Mouse (Mus musculus) myocyte (in vitro differentiated cells): ENCODE measurements around the gene Oxnad1. TPM values are rescaled to one million over a fixed set of nuclear protein-coding genes. Genes with fewer than 3 reads are reported as not detected.

Experiments
- H3K27me3 ChIP-seq: one replicate; pipeline ENCODE4 v1.6.1; 2011; ENCODE audit not compliant: control insufficient read depth, insufficient read depth, insufficient read length
- H3K36me3 ChIP-seq: one replicate; pipeline ENCODE4 v1.6.1; 2011; ENCODE audit not compliant: control insufficient read depth, insufficient read depth
- H3K4me2 ChIP-seq: one replicate; pipeline ENCODE4 v1.6.1; 2011; ENCODE audit warnings: low read depth, control low read depth
- H3K4me3 ChIP-seq: one replicate; pipeline ENCODE4 v1.5.1; 2011; ENCODE audit warnings: mild to moderate bottlenecking, control low read depth, moderate library complexity
- H3K79me2 ChIP-seq: one replicate; pipeline ENCODE4 v1.6.1; 2011; ENCODE audit not compliant: control insufficient read depth, insufficient read depth
- H3ac ChIP-seq: one replicate; pipeline ENCODE4 v1.6.1; 2011; ENCODE audit not compliant: control insufficient read depth, insufficient read length
- CEBPB ChIP-seq: IDR thresholded peaks from 2 replicates; pipeline ENCODE4 v1.6.1; 2011; ENCODE audit warnings: mild to moderate bottlenecking, moderate library complexity; ENCODE audit not compliant: poor library complexity, insufficient read depth, severe bottlenecking
- E2F4 ChIP-seq: IDR thresholded peaks from one replicate; pipeline ENCODE4 v1.6.1; 2011; ENCODE audit warnings: mild to moderate bottlenecking, control low read depth, moderate library complexity; ENCODE audit not compliant: insufficient read depth
- MAX ChIP-seq: IDR thresholded peaks from one replicate; pipeline ENCODE4 v1.6.1; 2011; ENCODE audit warnings: low read depth, mild to moderate bottlenecking, control low read depth
- MYOD1 ChIP-seq, 3 experiments: IDR thresholded peaks; one replicate each; pipeline ENCODE4 v1.6.1; 2011; ENCODE audit warnings: control low read depth in 2 of 3, low read depth in 2 of 3, mild to moderate bottlenecking in 2 of 3, moderate library complexity in 1 of 3; ENCODE audit not compliant: insufficient read length in 2 of 3, control insufficient read depth in 1 of 3
- MYOG ChIP-seq, 3 experiments: IDR thresholded peaks; one replicate each; pipeline ENCODE4 v1.6.1; 2011; ENCODE audit warnings: control low read depth in 2 of 3, low read depth in 2 of 3, mild to moderate bottlenecking in 2 of 3; ENCODE audit not compliant: insufficient read length in 2 of 3, control insufficient read depth in 1 of 3, insufficient read depth in 1 of 3
- POLR2A ChIP-seq: IDR thresholded peaks from one replicate; pipeline ENCODE4 v1.6.1; 2011; ENCODE audit warnings: low read depth, mild to moderate bottlenecking, control low read depth, moderate library complexity; ENCODE audit not compliant: insufficient read length
- POLR2AphosphoS2 ChIP-seq: IDR thresholded peaks from one replicate; pipeline ENCODE4 v1.6.1; 2011; ENCODE audit warnings: low read depth, control low read depth; ENCODE audit not compliant: insufficient read length
- REST ChIP-seq: IDR thresholded peaks from one replicate; pipeline ENCODE4 v1.6.1; 2011; ENCODE audit warnings: mild to moderate bottlenecking, control low read depth, moderate library complexity; ENCODE audit not compliant: insufficient read depth, insufficient read length
- SRF ChIP-seq: IDR thresholded peaks from one replicate; pipeline ENCODE4 v1.6.1; 2011; ENCODE audit warnings: low read depth; ENCODE audit not compliant: control insufficient read depth, insufficient read length
- TCF12 ChIP-seq: IDR thresholded peaks from one replicate; pipeline ENCODE4 v1.6.1; 2011; ENCODE audit warnings: mild to moderate bottlenecking, control low read depth; ENCODE audit not compliant: poor library complexity, insufficient read depth, severe bottlenecking
- TCF3 ChIP-seq: IDR thresholded peaks from one replicate; pipeline ENCODE4 v1.6.1; 2011; ENCODE audit warnings: low read depth, control low read depth; ENCODE audit not compliant: insufficient read length
- USF1 ChIP-seq: IDR thresholded peaks from one replicate; pipeline ENCODE4 v1.6.1; 2011; ENCODE audit warnings: low read depth, mild to moderate bottlenecking, control low read depth, moderate library complexity
- polyA plus RNA-seq: library from polyadenylated mRNA; unstranded; fragments of >200 nt; fragmentation: generic; extraction: Trizol; gene quantifications from one replicate; pipeline ENCODE4 v1.2.1, GENCODE M21; 2012; ENCODE audit warnings: missing spikeins

Oxnad1 gene
- polyA plus RNA-seq, 1 experiment, result 24.8 TPM

- Histone ChIP-seq H3K4me2 (peak overlapping the region; percentile 48), H3K79me2 (no peaks in the 10 kb centered on the region), H3K27me3 (no peaks in the 10 kb centered on the region), H3K4me3 (no peak overlapping the region), H3K36me3 (no peaks in the 10 kb centered on the region), H3ac (no peak overlapping the region)
- TF ChIP-seq E2F4, result no peak
These were observed 35.0 kb upstream of the Oxnad1 start for GRCm38 (mm10) chr14:32050171-32050570.

- H3K27me3 ChIP-seq, result no peaks in the 10 kb centered on the region
- H3K79me2 ChIP-seq, result no peaks in the 10 kb centered on the region
- no peak for TF ChIP-seq POLR2A
- no peak for TF ChIP-seq TCF3
- no peak for TF ChIP-seq USF1
- TF ChIP-seq CEBPB, result no peak
- no peak for TF ChIP-seq E2F4
- no peak for TF ChIP-seq MYOG (IDR thresholded peaks at IDR 0.05; ENCODE audit: control insufficient read depth in 1 of 3, insufficient read depth in 1 of 3, insufficient read length in 2 of 3, low read depth in 2 of 3)
- no peak for TF ChIP-seq POLR2AphosphoS2
- TF ChIP-seq MYOD1 (IDR thresholded peaks at IDR 0.05; ENCODE audit: control insufficient read depth in 1 of 3, insufficient read length in 2 of 3, low read depth in 2 of 3), result no peak
- TF ChIP-seq TCF12, result no peak
- no peak for TF ChIP-seq SRF
- no peak overlapping the region for H3K4me2 ChIP-seq
- H3K4me3 ChIP-seq, result no peak overlapping the region
- H3K36me3 ChIP-seq, result no peaks in the 10 kb centered on the region
- H3ac ChIP-seq, result no peak overlapping the region
These were observed 31.3 kb upstream of the Oxnad1 start for GRCm38 (mm10) chr14:32053895-32054294.

- Histone ChIP-seq H3K4me2 (no peak overlapping the region), H3K36me3 (no peaks in the 10 kb centered on the region), H3K79me2 (no peaks in the 10 kb centered on the region), H3K4me3 (no peak overlapping the region), H3ac (no peak overlapping the region), H3K27me3 (no peaks in the 10 kb centered on the region)
- TF ChIP-seq TCF12 (no peak), POLR2A (no peak), SRF (no peak), CEBPB (no peak), POLR2AphosphoS2 (no peak), MAX (no peak), USF1 (no peak), REST (no peak), MYOD1 (IDR thresholded peaks at IDR 0.05; ENCODE audit: control insufficient read depth in 1 of 3, insufficient read length in 2 of 3, low read depth in 2 of 3) (no peak), E2F4 (no peak), TCF3 (no peak), MYOG (IDR thresholded peaks at IDR 0.05; ENCODE audit: control insufficient read depth in 1 of 3, insufficient read depth in 1 of 3, insufficient read length in 2 of 3, low read depth in 2 of 3) (no peak)
These were observed 30.4 kb upstream of the Oxnad1 start for GRCm38 (mm10) chr14:32054788-32055187.

GRCm38 (mm10) chr14:32055781-32056180 is 29.4 kb upstream of the Oxnad1 start:
- H3K36me3 ChIP-seq, result no peaks in the 10 kb centered on the region
- no peaks in the 10 kb centered on the region for H3K79me2 ChIP-seq
- H3K4me2 ChIP-seq, result no peak overlapping the region
- no peak for TF ChIP-seq MYOD1 (IDR thresholded peaks at IDR 0.05; ENCODE audit: control insufficient read depth in 1 of 3, insufficient read length in 2 of 3, low read depth in 2 of 3)
- no peak for TF ChIP-seq TCF3
- no peak for TF ChIP-seq TCF12
- no peak for TF ChIP-seq USF1
- TF ChIP-seq SRF, result no peak
- no peak for TF ChIP-seq MYOG (IDR thresholded peaks at IDR 0.05; ENCODE audit: control insufficient read depth in 1 of 3, insufficient read depth in 1 of 3, insufficient read length in 2 of 3, low read depth in 2 of 3)
- TF ChIP-seq E2F4, result no peak
- no peak for TF ChIP-seq POLR2A
- no peak for TF ChIP-seq POLR2AphosphoS2
- no peak for TF ChIP-seq REST
- TF ChIP-seq CEBPB, result no peak
- TF ChIP-seq MAX, result no peak
- H3ac ChIP-seq, result no peak overlapping the region
- no peak overlapping the region for H3K4me3 ChIP-seq
- H3K27me3 ChIP-seq, result no peaks in the 10 kb centered on the region

GRCm38 (mm10) chr14:32056675-32057074 is 28.5 kb upstream of the Oxnad1 start:
- no peak overlapping the region for H3K4me2 ChIP-seq
- no peaks in the 10 kb centered on the region for H3K79me2 ChIP-seq
- no peak overlapping the region for H3K4me3 ChIP-seq
- TF ChIP-seq POLR2AphosphoS2, result no peak
- no peak for TF ChIP-seq TCF12
- no peak for TF ChIP-seq MYOG (IDR thresholded peaks at IDR 0.05; ENCODE audit: control insufficient read depth in 1 of 3, insufficient read depth in 1 of 3, insufficient read length in 2 of 3, low read depth in 2 of 3)
- TF ChIP-seq USF1, result no peak
- no peak for TF ChIP-seq MAX
- TF ChIP-seq CEBPB, result no peak
- TF ChIP-seq TCF3, result no peak
- no peak for TF ChIP-seq POLR2A
- no peak for TF ChIP-seq E2F4
- TF ChIP-seq SRF, result no peak
- TF ChIP-seq REST, result no peak
- TF ChIP-seq MYOD1 (IDR thresholded peaks at IDR 0.05; ENCODE audit: control insufficient read depth in 1 of 3, insufficient read length in 2 of 3, low read depth in 2 of 3), result no peak
- H3ac ChIP-seq, result no peak overlapping the region
- H3K27me3 ChIP-seq, result no peaks in the 10 kb centered on the region
- no peaks in the 10 kb centered on the region for H3K36me3 ChIP-seq
